Mouse (Mus musculus): ENCODE results near the gene Gm11639. TPM values are rescaled to one million over a fixed set of nuclear protein-coding genes. Genes with fewer than 3 reads are reported as not detected.

The Gm11639 gene
- total and polyA plus RNA-seq, 2 experiments from 2014 or later = 0.43 TPM; not detected in 1

- no peak for TF ChIP-seq CTCF (IDR thresholded peaks at IDR 0.05; ENCODE audit: low read depth)
- DNase-seq (ENCODE audit: low spot score) = no peak
- H3K27me3 ChIP-seq (ENCODE audit: insufficient read depth, low read length) = no peaks in the 10 kb centered on the region
These were observed 458.1 kb downstream of the Gm11639 start for GRCm38 (mm10) chr11:105143564-105143963.

GRCm38 (mm10) chr11:105144084-105144483, 458.6 kb downstream of the Gm11639 start:
- ATAC-seq = no peak
- Histone ChIP-seq H3K4me3 (ENCODE audit: low read length) (no peak overlapping the region), H3K27ac (no peak overlapping the region), H3K4me1 (ENCODE audit: insufficient read depth, low read length) (no peaks in the 10 kb centered on the region), H3K36me3 (ENCODE audit: insufficient read depth, low read length) (peaks cover 21% of the 10 kb centered on the region), H3K4me2 (ENCODE audit: low read depth, low read length) (no peak overlapping the region), H3K9me3 (ENCODE audit: low read length) (no peaks in the 10 kb centered on the region), H3K9ac (replicated peaks; ENCODE audit: low read length) (no peak overlapping the region), H3K27me3 (ENCODE audit: insufficient read depth, low read length) (no peaks in the 10 kb centered on the region)
- 85% methylated on average over 3 of the region's 3 CpGs for WGBS
- TF ChIP-seq CTCF (IDR thresholded peaks at IDR 0.05; ENCODE audit: low read depth) = no peak
- DNase-seq (ENCODE audit: low spot score) = no peak

More at GRCm38 (mm10) chr11:105143564-105143963, 458.1 kb downstream of the Gm11639 start:
- no peak for ATAC-seq
- Histone ChIP-seq H3K9me3 (ENCODE audit: low read length) (no peaks in the 10 kb centered on the region), H3K4me3 (ENCODE audit: low read length) (no peak overlapping the region), H3K4me2 (ENCODE audit: low read depth, low read length) (no peak overlapping the region), H3K27ac (no peak overlapping the region), H3K36me3 (ENCODE audit: insufficient read depth, low read length) (peaks cover 21% of the 10 kb centered on the region), H3K9ac (replicated peaks; ENCODE audit: low read length) (no peak overlapping the region), H3K4me1 (ENCODE audit: insufficient read depth, low read length) (no peaks in the 10 kb centered on the region)

- no peak for TF ChIP-seq CTCF (IDR thresholded peaks at IDR 0.05; ENCODE audit: low read depth)
- WGBS = 82% methylated on average over 11 of the region's 11 CpGs
- no peak overlapping the region for H3K4me3 ChIP-seq (ENCODE audit: low read length)
- no peak for DNase-seq (ENCODE audit: low spot score)
- H3K36me3 ChIP-seq (ENCODE audit: insufficient read depth, low read length) = peaks cover 15% of the 10 kb centered on the region
- no peak overlapping the region for H3K27ac ChIP-seq
- no peaks in the 10 kb centered on the region for H3K27me3 ChIP-seq (ENCODE audit: insufficient read depth, low read length)
- no peak overlapping the region for H3K4me2 ChIP-seq (ENCODE audit: low read depth, low read length)
- no peak overlapping the region for H3K9ac ChIP-seq (replicated peaks; ENCODE audit: low read length)
- no peaks in the 10 kb centered on the region for H3K9me3 ChIP-seq (ENCODE audit: low read length)
- ATAC-seq = no peak
- no peaks in the 10 kb centered on the region for H3K4me1 ChIP-seq (ENCODE audit: insufficient read depth, low read length)
These were observed 459.2 kb downstream of the Gm11639 start for GRCm38 (mm10) chr11:105144508-105145210.

GRCm38 (mm10) chr11:105145211-105145610, 459.7 kb downstream of the Gm11639 start:
- TF ChIP-seq CTCF (IDR thresholded peaks at IDR 0.05; ENCODE audit: low read depth) = no peak
- no peak overlapping the region for H3K4me2 ChIP-seq (ENCODE audit: low read depth, low read length)
- WGBS = 86% methylated on average over 10 of the region's 10 CpGs

GRCm38 (mm10) chr11:105146593-105146992, 461.1 kb downstream of the Gm11639 start, which contains the start of gene Gm10842:
Gm10842 (plus strand) TSS chr11:105146893.
- 63% methylated on average over 3 of the region's 3 CpGs for WGBS
- Histone ChIP-seq H3K9ac (replicated peaks; ENCODE audit: low read length) (no peak within 1 kb of the TSS), H3K9me3 (ENCODE audit: low read length) (no peaks in the 10 kb centered on the region), H3K27me3 (ENCODE audit: insufficient read depth, low read length) (no peaks in the 10 kb centered on the region), H3K4me1 (ENCODE audit: insufficient read depth, low read length) (no peaks in the 10 kb centered on the region), H3K36me3 (ENCODE audit: insufficient read depth, low read length) (no peaks in the 10 kb centered on the region), H3K4me3 (ENCODE audit: low read length) (no peak within 1 kb of the TSS), H3K27ac (no peak within 1 kb of the TSS), H3K4me2 (ENCODE audit: low read depth, low read length) (no peak within 1 kb of the TSS)
- ATAC-seq (no peak), DNase-seq (ENCODE audit: low spot score) (no peak)
- no peak for TF ChIP-seq CTCF (IDR thresholded peaks at IDR 0.05; ENCODE audit: low read depth)

More at GRCm38 (mm10) chr11:105145211-105145610, 459.7 kb downstream of the Gm11639 start:
- no peaks in the 10 kb centered on the region for H3K4me1 ChIP-seq (ENCODE audit: insufficient read depth, low read length)
- no peak overlapping the region for H3K27ac ChIP-seq
- DNase-seq (ENCODE audit: low spot score) = no peak
- H3K27me3 ChIP-seq (ENCODE audit: insufficient read depth, low read length) = no peaks in the 10 kb centered on the region
- H3K9ac ChIP-seq (replicated peaks; ENCODE audit: low read length) = no peak overlapping the region
- H3K9me3 ChIP-seq (ENCODE audit: low read length) = no peaks in the 10 kb centered on the region
- H3K4me3 ChIP-seq (ENCODE audit: low read length) = no peak overlapping the region
- no peak for ATAC-seq
- peaks cover 10% of the 10 kb centered on the region; the same call in 1 of the 2 replicates for H3K36me3 ChIP-seq (ENCODE audit: insufficient read depth, low read length)

- Histone ChIP-seq H3K9ac (replicated peaks; ENCODE audit: low read length) (no peak overlapping the region), H3K36me3 (ENCODE audit: insufficient read depth, low read length) (no peaks in the 10 kb centered on the region), H3K4me1 (ENCODE audit: insufficient read depth, low read length) (peaks cover 5% of the 10 kb centered on the region; the same call in 1 of the 2 replicates), H3K9me3 (ENCODE audit: low read length) (no peaks in the 10 kb centered on the region), H3K27me3 (ENCODE audit: insufficient read depth, low read length) (no peaks in the 10 kb centered on the region), H3K27ac (no peak overlapping the region), H3K4me3 (ENCODE audit: low read length) (no peak overlapping the region), H3K4me2 (ENCODE audit: low read depth, low read length) (no peak overlapping the region)
- ATAC-seq (no peak), DNase-seq (ENCODE audit: low spot score) (no peak)
- 79% methylated on average over 3 of the region's 3 CpGs for WGBS
- TF ChIP-seq CTCF (IDR thresholded peaks at IDR 0.05; ENCODE audit: low read depth) = no peak
These were observed 463.8 kb downstream of the Gm11639 start for GRCm38 (mm10) chr11:105149353-105149752.

GRCm38 (mm10) chr11:105149766-105150165, 464.3 kb downstream of the Gm11639 start:
- Histone ChIP-seq H3K4me1 (ENCODE audit: insufficient read depth, low read length) (peaks cover 5% of the 10 kb centered on the region; the same call in 1 of the 2 replicates), H3K27ac (no peak overlapping the region), H3K4me3 (ENCODE audit: low read length) (no peak overlapping the region), H3K27me3 (ENCODE audit: insufficient read depth, low read length) (no peaks in the 10 kb centered on the region), H3K36me3 (ENCODE audit: insufficient read depth, low read length) (no peaks in the 10 kb centered on the region), H3K9ac (replicated peaks; ENCODE audit: low read length) (no peak overlapping the region), H3K4me2 (ENCODE audit: low read depth, low read length) (no peak overlapping the region), H3K9me3 (ENCODE audit: low read length) (no peaks in the 10 kb centered on the region)
- ATAC-seq = no peak
- TF ChIP-seq CTCF (IDR thresholded peaks at IDR 0.05; ENCODE audit: low read depth) = no peak
- 100% methylated on average over 1 of the region's 1 CpGs for WGBS
- DNase-seq (ENCODE audit: low spot score) = no peak
